In genomic region chr1:157079384-157080025, GRCm38 (mm10) we compare ENCODE assay signal across 9 mouse cellular contexts. TPM values are rescaled to one million over a fixed set of nuclear protein-coding genes. Genes with fewer than 3 reads are reported as not detected.
A peak's percentile ranks its signal among the peaks of the same experiment; 100 is the strongest.
DNase-seq lines count a peak whose midpoint lies in the region; ATAC-seq and TF ChIP-seq lines count a peak whose summit lies in the region.
"Had no signal": no experiment of that assay in that cellular context is flagged by ENCODE, and none has a peak within 500 bp of the region (broad histone marks: within the 10 kb centered on the region; RNA-seq: fewer than 3 reads in every experiment).

No protein-coding gene starts in this region.

- no peak overlapping the region for H3K4me3 ChIP-seq in forebrain, embryonic 14.5 days (ENCODE audit: low read depth, low read length)
- H3K4me3 ChIP-seq in limb, embryonic 11.5 days (ENCODE audit: low read depth, low read length), result no peak overlapping the region
- no peak overlapping the region for H3K4me3 ChIP-seq in olfactory bulb, adult 2 months (ENCODE audit: insufficient read depth, low read depth, low read length)

- TF ChIP-seq POLR2A in olfactory bulb, adult 2 months (IDR thresholded peaks at IDR 0.05; ENCODE audit: insufficient read depth, low read depth, low read length), result no peak

- H3K4me2 ChIP-seq in forebrain, embryonic 14.5 days (ENCODE audit: low read length), result no peak overlapping the region
- H3K4me2 ChIP-seq in limb, embryonic 11.5 days (ENCODE audit: low read depth, severe bottlenecking), result no peak overlapping the region

- no peak overlapping the region for H3K9ac ChIP-seq in forebrain, embryonic 14.5 days (ENCODE audit: low read length)
- H3K9ac ChIP-seq in limb, embryonic 11.5 days (ENCODE audit: low read length), result no peak overlapping the region

- TF ChIP-seq CTCF in olfactory bulb, adult 2 months (IDR thresholded peaks at IDR 0.05; ENCODE audit: insufficient read depth, low read depth, low read length), result peak; percentile 70

- H3K9me3 ChIP-seq in forebrain, embryonic 14.5 days (replicated peaks; ENCODE audit: control insufficient read depth, low read length), result no peaks in the 10 kb centered on the region
- H3K9me3 ChIP-seq in limb, embryonic 11.5 days (ENCODE audit: control insufficient read depth, low read length), result no peaks in the 10 kb centered on the region

- peak; percentile 49 for DNase-seq in gastrocnemius, postnatal 14 days
- DNase-seq in gastrocnemius, adult 8-10 months (ENCODE audit: low spot score in 2 of 2), result no peak
- peak; percentile 82 for DNase-seq in 3T3-L1 (ENCODE audit: low read depth, low spot score)
- DNase-seq in ZHBTc4 (ENCODE audit: low read depth, low spot score), result peak; percentile 94
- peak; percentile 66 for DNase-seq in forebrain, embryonic 14.5 days (ENCODE audit: low spot score)
- peak; percentile 78 for DNase-seq in limb, embryonic 11.5 days (ENCODE audit: low spot score)

- ATAC-seq in forebrain, embryonic 14.5 days, result peak; percentile 21; the same call in 1 of the 2 replicates
- ATAC-seq in limb, embryonic 11.5 days (ENCODE audit: insufficient number of reproducible peaks, low FRiP score, low TSS enrichment, low read depth), result no peak
- no peak for ATAC-seq in erythroid progenitor cell, adult 5-6 weeks (replicated peaks; ENCODE audit: low FRiP score, poor library complexity, severe bottlenecking)

- H3K27me3 ChIP-seq in forebrain, embryonic 14.5 days (replicated peaks; ENCODE audit: control insufficient read depth, insufficient read depth, low read length), result no peaks in the 10 kb centered on the region
- H3K27me3 ChIP-seq in limb, embryonic 11.5 days (ENCODE audit: control insufficient read depth, insufficient read depth, low read length), result no peaks in the 10 kb centered on the region

- no peaks in the 10 kb centered on the region; the same call in 1 of the 2 replicates for H3K4me1 ChIP-seq in forebrain, embryonic 14.5 days (ENCODE audit: control insufficient read depth, insufficient read depth, low read length)
- no peaks in the 10 kb centered on the region for H3K4me1 ChIP-seq in limb, embryonic 11.5 days (ENCODE audit: control insufficient read depth, insufficient read depth, low read length)
- peaks cover 29% of the 10 kb centered on the region for H3K4me1 ChIP-seq in olfactory bulb, adult 2 months (ENCODE audit: control insufficient read depth, insufficient read depth, low read length)

- 26% methylated on average over 11 of the region's 11 CpGs for WGBS in forebrain, embryonic 14.5 days
- 61% methylated on average over 11 of the region's 11 CpGs for WGBS in limb, embryonic 11.5 days
- 42% methylated on average over 11 of the region's 11 CpGs for WGBS in olfactory bulb, adult 2 months

- 0 out of 2 replicates have a peak overlapping the region, but pooled peaks have one; percentile 21 for H3K27ac ChIP-seq in forebrain, embryonic 14.5 days (ENCODE audit: low read depth, low read length)
- H3K27ac ChIP-seq in limb, embryonic 11.5 days (replicated peaks; ENCODE audit: low read depth, low read length), result no peak overlapping the region
- H3K27ac ChIP-seq in olfactory bulb, adult 2 months (ENCODE audit: insufficient read depth, low read depth, low read length), result no peak overlapping the region

- intact Hi-C loops in gastrocnemius, postnatal 14 days (cut with DNase I; ENCODE audit: low total_unique reads), result loop anchor here (2.0 to 10.0 kb wide), 3 partner anchors 161 to 337 kb away; no protein-coding TSS in a partner anchor

- no peaks in the 10 kb centered on the region for H3K36me3 ChIP-seq in forebrain, embryonic 14.5 days (ENCODE audit: control insufficient read depth, insufficient read depth, low read length)
- no peaks in the 10 kb centered on the region for H3K36me3 ChIP-seq in limb, embryonic 11.5 days (ENCODE audit: control insufficient read depth, insufficient read depth, low read length)

RNA-seq across cellular contexts. Expression of gene Tex35, which starts 29.0 kb away (rescaled TPM):
- not detected for total RNA-seq in gastrocnemius, postnatal 14 days (2021)
- total RNA-seq in gastrocnemius, adult 8-10 months (2022), result not detected
- polyA plus RNA-seq in forebrain, embryonic 14.5 days (2014; fragmentation: Nextera tagmentation; extraction: Ambion mirVana), result not detected in 2 replicates
- polyA plus RNA-seq in limb, embryonic 11.5 days (2014; fragmentation: Nextera tagmentation; extraction: Ambion mirVana), result not detected in 2 replicates
- not detected in 2 replicates for polyA plus RNA-seq in olfactory bulb, adult 2 months (2012; ENCODE audit: insufficient read depth, insufficient read length, low replicate concordance, missing spikeins)
- total RNA-seq in erythroid progenitor cell, adult 5-6 weeks (2015; ENCODE audit: low replicate concordance), result not detected in 2 replicates
- not detected in 2 replicates for total RNA-seq in erythroid progenitor cell, adult 5-6 weeks (2017; ENCODE audit: low replicate concordance)
- polyA plus RNA-seq: lung, embryonic 16.5 days had no signal

Comparison
In these comparisons a context has a peak if more than half of its experiments do, and no peak if none do; other contexts are left out.
1. DNase-seq: peak in gastrocnemius, postnatal 14 days (single experiment), 3T3-L1 (single experiment), ZHBTc4 (single experiment), forebrain, embryonic 14.5 days (single experiment) and limb, embryonic 11.5 days (single experiment); none in gastrocnemius, adult 8-10 months (0 of 2).